19 mouse cellular contexts compared by ENCODE assay signal in the genomic region with DNA sequence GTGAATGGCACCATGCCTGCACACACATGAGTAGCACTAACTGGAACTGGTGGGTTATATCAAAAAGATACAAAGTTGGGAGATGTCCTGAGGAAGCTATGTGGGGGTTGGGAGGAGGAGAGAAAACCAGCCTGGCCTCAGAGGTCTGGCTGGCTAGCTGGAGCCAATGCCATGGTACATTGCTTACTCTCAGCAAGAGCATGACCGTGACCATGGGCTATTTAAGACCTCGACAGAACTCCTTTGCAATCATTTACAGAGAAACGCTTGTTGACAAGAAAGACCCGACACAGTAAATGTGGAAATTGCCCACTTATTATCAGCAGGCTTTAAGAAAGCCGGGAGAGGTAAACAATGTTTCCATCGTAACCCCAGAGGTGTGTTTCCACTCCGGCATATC. TPM values are rescaled to one million over a fixed set of nuclear protein-coding genes. Genes with fewer than 3 reads are reported as not detected.
"Had no signal": no experiment of that assay in that cellular context is flagged by ENCODE, and none has a peak within 500 bp of the region (broad histone marks: within the 10 kb centered on the region; RNA-seq: fewer than 3 reads in every experiment).

No protein-coding gene starts in this region.

- H3K9me3 ChIP-seq: midbrain, embryonic 10.5 days; midbrain, embryonic 13.5 days; neural tube, embryonic 13.5 days; neural tube, embryonic 15.5 days had no signal

- H3K9ac ChIP-seq: lung, embryonic 14.5 days; midbrain, embryonic 13.5 days; neural tube, embryonic 13.5 days; neural tube, embryonic 15.5 days had no signal

- H3K27ac ChIP-seq: midbrain, embryonic 10.5 days; midbrain, embryonic 13.5 days; neural tube, embryonic 13.5 days; neural tube, embryonic 15.5 days had no signal

- H3K4me3 ChIP-seq: midbrain, embryonic 10.5 days; midbrain, embryonic 13.5 days; myocyte; neural tube, embryonic 13.5 days; neural tube, embryonic 15.5 days had no signal

- H3K4me1 ChIP-seq: neural tube, embryonic 15.5 days had no signal

- H3K36me3 ChIP-seq: midbrain, embryonic 10.5 days; midbrain, embryonic 13.5 days; neural tube, embryonic 13.5 days; neural tube, embryonic 15.5 days had no signal

- H3K27me3 ChIP-seq: midbrain, embryonic 13.5 days; neural tube, embryonic 13.5 days; neural tube, embryonic 15.5 days had no signal

- DNase-seq: lung, adult 18-20 months; lung, embryonic 14.5 days; lung, postnatal 10 days; lung, postnatal 4 days; retina, postnatal 1 day; right cerebral cortex, adult 18-20 months; right cerebral cortex, postnatal 25 days; right cerebral cortex, postnatal 4 days; spleen, adult 18-20 months; thymus, adult 18-20 months; thymus, postnatal 14 days; thymus, postnatal 36 days had no signal

- ATAC-seq: midbrain, embryonic 13.5 days; midbrain, embryonic 16.5 days had no signal

- H3K4me2 ChIP-seq: lung, embryonic 14.5 days; midbrain, embryonic 13.5 days; neural tube, embryonic 13.5 days; neural tube, embryonic 15.5 days had no signal

RNA-seq across cellular contexts. Expression of gene Tmprss5, which starts 44.6 kb away (rescaled TPM):
- polyA plus RNA-seq: liver, embryonic 16.5 days; myocyte had no signal
